Mouse (Mus musculus): ENCODE measurements at regions not wholly inside any gene's neighbourhood (a gene's known extent, or its start where the extent isn't known, plus 50 kb on each side); places are given as distances from the start of the nearest gene placed in this dataset.

DNA sequence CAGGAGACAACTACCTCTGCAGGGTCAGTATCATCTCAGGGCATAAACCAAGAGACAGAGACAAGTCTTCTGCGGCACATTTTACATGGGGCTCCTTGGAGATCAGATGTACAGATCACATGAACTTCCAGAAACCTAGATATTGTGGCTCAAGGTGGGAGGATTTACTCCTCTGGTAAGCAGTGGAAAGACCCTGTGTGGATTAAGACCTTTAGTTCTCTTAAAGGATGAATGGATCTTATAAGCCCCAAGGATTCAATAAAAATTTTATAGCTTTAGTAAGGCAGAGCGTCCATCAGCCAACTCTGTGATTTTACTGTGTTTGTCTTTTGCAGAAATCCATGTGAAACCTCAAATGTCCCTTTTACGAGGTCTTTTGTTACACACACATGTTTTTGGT is 213.8 kb upstream of the Fbxl7 start:
- intact Hi-C loops (cut with DNase I): no loop called here
- no peak for DNase-seq

DNA sequence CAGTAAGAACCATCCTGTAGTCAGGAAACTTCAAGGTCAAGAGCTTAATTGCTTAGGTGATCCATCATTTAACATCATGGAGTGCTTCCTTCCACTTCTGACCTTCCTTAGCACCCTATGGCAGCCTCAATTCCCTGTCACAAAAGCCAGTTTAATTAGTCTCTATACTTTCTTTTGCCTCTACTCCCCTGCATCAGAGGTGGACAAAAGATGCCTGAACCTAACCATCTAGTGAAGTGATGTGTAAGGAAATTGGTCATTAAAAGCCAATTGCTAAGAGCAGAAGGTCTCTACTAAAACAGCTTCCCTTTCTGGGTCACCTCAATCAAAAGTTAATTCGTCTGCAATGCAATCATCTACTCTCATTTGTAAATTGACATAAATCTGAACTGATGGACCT is 234.3 kb upstream of the Fbxl7 start:
- intact Hi-C loops (cut with DNase I): no loop called here
- no peak for DNase-seq

DNA sequence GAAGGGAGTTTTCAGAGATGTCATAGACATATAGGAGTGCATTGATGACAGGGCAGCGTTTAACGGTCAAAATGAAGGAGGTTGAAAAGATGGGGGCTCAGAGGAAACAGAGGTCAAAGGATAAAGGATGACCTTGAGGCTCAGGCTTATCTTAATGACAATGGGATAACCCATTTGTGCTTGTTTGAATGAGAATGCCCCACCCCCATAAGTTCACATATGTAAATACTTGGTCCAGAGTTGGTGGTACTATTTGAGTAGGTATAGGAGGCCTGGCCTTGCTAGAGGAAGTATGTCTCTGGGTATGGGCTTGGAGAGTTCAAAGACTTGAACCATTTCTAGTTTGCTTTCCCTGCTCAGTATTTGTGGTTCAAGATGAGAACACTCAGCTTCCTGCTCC is 237.4 kb upstream of the Fbxl7 start:
- DNase-seq: no peak

DNA sequence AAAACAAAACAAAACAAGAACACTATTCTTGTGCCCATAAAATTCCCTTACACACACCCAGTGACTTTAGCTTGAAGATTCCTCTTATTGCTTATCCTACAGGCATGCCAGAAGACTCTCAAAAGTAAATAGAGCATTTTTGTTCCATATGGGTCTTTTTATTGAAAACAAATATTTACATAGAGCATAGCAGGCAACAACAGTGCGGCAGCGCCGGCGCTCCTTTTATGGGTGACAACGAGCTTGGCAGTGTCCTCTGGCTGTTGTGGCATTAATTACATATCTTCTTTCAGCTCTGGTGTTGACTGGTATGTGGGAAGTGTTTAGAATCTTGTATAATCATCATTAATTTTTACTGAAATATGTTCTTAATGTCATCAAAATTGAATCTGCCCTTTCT is 242.2 kb upstream of the Fbxl7 start:
- intact Hi-C loops (cut with DNase I): no loop called here
- DNase-seq: no peak

More for the DNA sequence above, 237.4 kb upstream of the Fbxl7 start:
- intact Hi-C loops (cut with DNase I): no loop called here

DNA sequence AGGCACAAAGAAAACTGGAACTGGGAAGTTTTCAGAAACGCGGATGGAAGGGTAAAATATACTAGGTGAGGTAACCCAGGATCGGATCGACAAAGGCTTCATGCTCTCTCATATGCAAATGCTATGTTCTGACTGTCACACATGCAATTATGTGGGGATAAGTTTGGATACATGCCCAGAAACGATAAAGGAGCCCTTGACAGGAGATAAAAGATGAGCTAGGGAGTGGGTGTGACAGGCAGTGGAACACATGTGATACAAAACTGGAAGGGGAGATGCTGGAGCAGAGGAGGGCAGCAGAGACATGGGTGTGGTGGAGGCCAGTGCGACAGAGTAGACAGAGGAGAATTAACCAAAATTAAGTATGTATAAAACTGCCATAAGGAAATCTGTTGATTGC is 250.5 kb upstream of the Fbxl7 start:
- intact Hi-C loops (cut with DNase I): no loop called here

DNA sequence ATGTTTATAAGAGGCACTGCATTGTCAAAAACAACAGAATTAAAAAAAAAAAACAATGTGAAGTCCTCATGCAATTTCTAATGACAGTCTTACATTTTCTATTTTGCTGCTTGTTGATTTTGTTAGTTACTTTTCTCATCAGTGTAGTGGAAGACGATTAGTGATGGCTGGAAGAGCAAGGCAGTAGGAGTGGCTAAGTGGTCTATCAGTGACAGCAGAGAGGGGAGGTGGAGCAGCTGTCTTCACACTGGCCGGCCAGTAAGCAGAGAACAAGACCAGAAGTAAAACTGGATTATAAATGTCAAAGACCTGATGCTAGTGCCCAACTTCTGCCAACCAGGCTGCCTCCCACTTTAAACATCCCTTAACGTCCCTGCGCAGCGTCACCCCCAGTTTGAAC is 265.6 kb upstream of the Fbxl7 start:
- intact Hi-C loops (cut with DNase I): no loop called here
- no peak for DNase-seq

More for the DNA sequence above, 250.5 kb upstream of the Fbxl7 start:
- no peak for DNase-seq

DNA sequence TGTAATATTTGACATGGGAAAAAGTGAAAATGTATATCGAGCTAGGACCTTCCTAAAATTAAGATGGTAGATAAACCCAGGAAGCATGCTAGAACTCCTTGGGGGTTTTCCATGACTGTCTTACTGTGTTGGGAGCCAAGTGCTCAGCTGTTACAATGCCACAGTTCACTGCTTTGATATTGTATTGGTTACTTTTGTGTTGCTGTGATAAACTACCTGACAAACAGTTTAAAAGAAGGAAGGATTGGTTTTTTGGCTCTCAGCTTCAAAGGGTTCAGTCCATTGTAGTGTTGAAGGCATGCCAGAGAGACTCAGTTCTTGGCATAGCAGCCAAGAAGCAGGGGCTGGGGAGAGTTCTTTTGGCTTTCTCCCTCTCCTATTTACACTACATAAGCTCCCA is 272.1 kb upstream of the Fbxl7 start:
- intact Hi-C loops (cut with DNase I): no loop called here
- DNase-seq: no peak

DNA sequence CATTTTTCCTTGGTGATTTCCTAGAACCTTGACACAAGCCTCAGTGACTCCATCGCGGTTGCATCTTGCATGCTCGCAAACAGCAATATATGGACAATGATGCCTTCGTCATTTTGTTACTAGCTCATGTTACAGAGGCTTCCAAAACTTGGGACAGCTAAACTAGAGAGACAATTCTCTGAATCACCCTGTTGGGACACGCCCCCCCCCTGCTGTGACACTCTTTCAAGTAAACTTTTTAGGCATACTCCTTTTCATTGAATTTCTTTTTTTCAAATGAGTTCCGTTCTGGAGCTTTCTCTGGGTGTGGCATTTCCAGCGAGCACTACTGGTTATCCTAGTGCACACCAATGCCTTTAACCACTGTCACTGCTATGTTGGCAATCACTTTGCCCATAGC is 274.5 kb upstream of the Fbxl7 start:
- DNase-seq: no peak
- intact Hi-C loops (cut with DNase I): no loop called here

DNA sequence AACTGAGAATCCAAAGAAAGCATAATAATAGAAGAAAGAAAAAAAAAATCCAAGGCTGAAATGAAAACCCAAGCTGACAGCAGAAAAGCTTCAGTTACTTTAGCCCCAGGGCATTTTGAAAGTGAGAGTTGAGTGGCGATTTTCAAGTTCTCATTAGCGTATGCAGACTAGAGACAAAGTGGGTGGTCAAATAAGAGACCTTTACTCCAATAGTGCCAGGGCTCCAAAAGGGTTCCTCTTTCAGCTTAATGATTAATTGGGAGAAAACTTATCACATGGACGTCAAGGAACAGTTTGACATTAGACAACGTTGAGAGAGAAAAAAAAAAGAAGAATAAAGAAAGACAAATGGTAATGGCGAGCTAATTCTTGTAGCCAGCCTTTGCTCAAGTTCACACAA is 278.1 kb upstream of the Fbxl7 start:
- no peak for DNase-seq
- intact Hi-C loops (cut with DNase I): no loop called here

DNA sequence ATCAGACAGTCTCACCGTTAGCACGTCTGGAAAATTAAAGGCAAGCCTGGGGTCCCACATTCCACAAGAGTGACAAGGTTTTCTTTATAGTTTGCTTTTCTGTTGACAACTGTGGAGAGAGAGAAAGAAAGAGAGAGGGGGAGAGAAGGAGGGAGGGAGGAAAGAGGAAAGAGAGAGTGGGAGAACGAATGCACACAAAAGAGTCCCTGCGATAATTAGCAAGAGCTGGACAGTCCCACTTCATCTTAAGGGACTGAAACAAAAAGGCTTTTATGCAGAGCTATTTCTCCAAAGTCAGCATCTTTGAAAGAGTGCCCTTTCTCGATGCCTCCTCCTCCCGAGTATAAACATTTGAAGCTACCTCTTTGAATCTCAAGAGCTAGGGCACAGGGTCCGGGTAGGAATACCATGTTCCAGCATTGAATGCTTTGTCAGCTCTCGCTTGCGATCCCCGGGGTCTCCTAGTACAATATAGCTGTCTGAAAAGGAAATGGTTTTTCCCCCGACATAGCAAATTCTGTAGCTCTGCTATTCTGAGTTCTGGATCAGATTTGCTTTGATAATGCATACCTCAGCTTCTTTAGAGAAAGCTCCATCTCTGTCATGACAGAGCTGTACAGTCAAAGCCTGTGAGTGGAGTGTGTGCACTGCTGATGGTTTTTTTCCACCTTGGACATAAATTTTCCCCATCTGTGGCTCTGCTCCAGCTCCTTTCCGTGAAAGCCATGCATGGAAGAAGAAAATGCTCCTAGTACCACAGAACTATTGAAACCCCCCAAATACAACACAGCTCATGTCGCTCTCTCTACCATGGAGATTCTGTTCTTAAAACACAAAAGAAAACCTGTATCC is 282.9 kb upstream of the Fbxl7 start:
- DNase-seq: no peak
- intact Hi-C loops (cut with DNase I): no loop called here

DNA sequence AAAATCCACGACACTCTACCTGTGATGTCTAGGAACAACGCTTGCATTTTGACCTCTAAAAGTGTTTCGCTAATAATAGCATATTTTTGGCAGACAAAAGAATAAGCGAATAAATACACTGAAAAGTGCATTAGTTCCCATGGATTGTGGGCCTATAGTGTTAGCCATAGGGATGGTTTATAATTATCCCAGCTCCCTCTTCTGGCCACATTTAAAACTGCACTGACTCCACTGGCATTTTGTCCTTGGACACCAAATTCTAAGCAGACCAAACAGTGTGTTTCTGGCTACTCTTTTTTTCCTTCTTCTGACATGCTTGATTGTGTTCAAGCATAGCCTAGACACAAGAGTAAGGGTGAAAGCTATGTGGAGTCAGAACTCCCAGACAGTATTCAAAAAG is 276.8 kb upstream of the Ank start:
- intact Hi-C loops (cut with DNase I): loop anchor here (10.0 kb wide), 2 partner anchors 545 to 1195 kb away; no protein-coding TSS in a partner anchor
- DNase-seq: peak; percentile 53

DNA sequence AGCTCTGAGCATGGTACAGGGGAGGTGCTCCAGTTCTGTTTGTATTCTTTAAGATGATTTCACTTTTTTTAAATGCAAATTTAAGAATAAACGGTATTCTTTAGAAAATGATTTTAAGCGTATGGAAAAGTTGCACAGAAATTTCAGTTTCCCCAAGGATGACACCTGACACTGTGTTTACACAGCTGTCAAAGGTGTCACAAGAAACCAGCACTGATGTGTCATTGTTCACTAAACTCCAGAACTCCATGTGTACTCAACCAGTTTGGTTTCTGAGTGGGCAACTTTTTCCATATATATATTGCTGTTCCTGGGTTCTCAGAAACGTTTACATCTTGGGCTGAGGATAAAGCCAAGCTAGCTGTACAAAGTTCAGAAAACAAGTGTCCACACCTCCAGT is 265.0 kb upstream of the Ank start:
- intact Hi-C loops (cut with DNase I): no loop called here
- no peak for DNase-seq

DNA sequence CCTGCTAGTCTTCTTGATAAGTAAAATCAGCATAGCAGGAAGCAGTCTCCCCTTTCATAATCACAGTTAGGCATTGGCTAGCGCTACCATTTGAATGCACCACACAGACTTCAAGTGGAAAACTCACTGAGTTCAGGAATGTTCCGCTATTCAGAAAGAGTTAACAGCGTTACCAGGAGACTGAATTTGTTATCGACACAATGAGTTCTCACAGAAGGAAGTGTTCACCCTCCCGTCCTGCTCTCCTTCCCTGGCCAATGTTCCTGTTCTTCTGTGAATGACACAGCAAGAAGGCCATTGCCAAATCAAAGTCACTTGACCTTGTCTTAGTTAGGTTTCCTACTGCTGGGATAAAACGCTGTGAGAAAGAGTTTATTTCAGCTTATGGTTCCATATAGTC is 261.6 kb upstream of the Ank start:
- no peak for DNase-seq
- intact Hi-C loops (cut with DNase I): no loop called here

DNA sequence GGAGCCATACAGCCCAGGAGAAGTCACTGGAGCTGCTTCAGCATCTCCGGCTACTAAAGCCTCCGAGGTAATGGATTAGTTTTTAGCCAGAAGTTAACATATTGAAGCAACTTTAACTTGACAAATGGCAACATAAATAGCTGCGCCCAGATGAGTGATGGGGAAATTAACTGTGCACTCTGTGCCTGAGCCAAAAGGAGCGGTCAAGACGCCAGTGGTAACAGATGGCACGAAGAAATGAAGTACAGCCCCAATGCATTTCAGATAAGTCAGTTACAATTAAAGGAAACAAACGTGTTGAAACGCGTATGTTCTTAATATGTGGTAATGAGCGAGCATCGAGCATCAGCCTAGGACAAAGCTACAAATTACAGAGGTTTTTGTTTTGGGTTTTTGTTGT is 259.0 kb upstream of the Ank start:
- DNase-seq: peak; percentile 50
- intact Hi-C loops (cut with DNase I): no loop called here

DNA sequence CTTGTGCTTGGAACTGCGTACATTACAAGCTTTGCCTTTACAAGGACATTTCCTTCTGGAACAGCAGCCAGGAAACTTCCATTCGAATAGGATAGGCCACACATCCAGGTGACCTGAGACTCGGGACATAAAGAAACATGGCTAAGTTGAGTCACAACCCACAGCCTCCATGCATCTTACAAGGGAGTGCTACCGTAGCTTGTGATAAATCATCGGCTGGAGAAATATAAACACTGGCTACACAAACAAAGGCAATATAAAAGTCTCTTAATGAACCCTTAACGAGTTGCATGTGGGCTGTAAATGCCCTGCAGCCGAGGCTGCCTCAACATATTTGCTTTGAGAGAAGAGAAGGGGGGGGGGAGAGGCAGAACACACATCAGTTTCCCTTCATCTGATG is 250.1 kb upstream of the Ank start:
- intact Hi-C loops (cut with DNase I): no loop called here
- no peak for DNase-seq

DNA sequence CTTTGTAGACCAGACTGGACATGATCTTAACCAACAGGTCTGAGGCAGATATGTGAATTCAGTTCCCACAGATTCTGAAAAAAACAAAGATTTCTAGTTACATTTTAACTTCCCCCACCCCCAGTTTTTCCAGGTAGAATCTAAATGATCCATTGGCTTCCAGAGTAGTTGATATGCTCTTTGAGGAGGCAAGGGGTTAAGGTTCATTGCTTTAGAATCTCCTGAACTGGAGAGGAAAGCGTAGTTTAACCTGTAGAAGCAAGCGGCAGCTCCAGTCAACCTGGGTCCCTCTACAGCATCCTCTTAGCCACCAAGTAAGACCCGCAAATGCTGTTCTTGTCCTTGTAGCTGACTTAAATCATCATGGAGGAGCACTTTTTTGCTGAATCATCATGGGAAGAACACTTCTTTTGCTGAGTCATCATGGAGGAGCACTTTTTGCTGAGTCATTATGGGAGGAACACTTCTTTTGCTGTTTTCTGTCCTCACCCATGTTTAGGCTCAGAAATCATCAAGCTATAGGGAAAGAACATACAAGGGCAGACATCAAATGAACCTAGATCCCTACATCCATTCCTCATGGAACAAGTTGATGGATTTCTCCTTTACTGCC is 247.2 kb upstream of the Ank start:
- no peak for DNase-seq

DNA sequence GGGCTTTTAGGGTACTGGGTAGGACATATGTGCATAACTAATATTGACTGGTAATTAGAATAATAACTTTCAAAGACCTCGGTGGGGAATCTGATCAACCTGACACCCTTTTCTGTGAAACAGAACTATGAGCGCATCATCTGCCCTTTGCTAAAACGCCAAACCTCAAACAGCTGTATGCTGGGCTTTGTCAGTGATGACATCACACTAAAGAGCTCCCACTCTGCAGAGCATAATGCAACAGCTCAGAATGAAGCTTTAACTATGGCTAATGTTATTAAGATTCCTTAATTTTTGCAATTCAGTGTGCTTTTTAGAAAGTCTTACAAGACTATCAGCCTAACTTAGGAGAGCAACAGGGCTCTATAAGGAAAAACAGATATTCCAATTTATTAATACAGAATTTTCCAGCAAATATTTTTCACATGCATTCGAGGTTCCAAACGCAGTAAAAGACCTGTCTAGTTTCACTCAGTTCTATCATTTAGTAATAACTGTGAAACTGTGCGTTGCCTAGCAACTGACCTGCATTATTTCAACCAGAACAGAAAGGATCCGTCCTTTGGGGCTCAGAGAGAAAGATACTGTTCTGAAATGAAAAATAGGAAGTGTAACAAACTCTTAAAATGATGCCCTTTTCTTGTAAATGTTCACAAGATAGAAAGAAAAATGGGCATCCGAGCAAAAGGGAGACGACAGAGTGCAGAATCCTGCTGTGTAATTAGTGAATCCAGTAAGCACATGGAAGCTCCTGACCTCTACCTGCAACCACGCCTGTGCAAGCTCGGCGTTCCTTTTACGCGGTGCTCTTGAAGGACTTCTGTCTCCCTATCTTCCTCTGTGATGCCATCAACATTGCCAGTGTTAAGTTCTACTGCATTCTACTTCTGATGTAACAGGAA is 242.6 kb upstream of the Ank start:
- DNase-seq: no peak
- intact Hi-C loops (cut with DNase I): no loop called here

More for the DNA sequence above, 247.2 kb upstream of the Ank start:
- intact Hi-C loops (cut with DNase I): no loop called here

DNA sequence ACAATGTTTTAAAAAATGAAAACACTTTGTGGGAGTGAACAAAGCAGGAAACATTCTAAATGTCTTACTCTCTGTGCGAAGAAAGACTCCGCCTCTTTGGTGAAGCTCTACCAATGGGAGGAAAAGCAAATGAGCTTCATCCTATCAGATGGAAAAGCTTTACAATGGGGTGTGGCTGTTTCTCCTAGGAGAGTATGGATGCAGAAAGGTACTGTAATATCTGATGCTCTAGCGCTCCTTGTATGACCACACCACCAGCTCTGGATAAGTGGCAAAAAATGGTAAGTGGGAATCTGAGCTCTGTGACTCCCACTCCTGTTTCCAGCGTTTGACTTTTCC is 242.0 kb upstream of the Ank start:
- no peak for DNase-seq
- intact Hi-C loops (cut with DNase I): no loop called here

DNA sequence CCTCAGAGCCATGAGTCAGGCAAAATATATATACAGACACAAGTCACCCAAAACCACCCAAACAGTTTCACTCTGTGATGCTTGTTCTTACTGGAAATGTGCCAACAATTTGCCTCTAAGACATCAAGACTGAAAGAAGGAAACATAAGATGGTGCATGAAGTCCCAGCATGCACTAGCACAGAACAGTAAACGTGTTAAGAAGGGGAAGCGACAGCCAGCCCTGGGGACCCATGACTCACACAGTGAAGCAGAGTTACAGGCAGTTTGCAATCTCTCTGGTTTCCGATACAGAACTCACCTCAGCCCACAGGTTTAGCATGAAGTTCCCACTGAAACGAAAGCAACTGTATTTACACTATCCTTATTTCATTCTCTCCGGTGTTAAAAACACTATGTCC is 233.7 kb upstream of the Ank start:
- no peak for DNase-seq
- intact Hi-C loops (cut with DNase I): loop anchor here (5.0 to 10.0 kb wide), 2 partner anchors 611 to 1238 kb away; no protein-coding TSS in a partner anchor

DNA sequence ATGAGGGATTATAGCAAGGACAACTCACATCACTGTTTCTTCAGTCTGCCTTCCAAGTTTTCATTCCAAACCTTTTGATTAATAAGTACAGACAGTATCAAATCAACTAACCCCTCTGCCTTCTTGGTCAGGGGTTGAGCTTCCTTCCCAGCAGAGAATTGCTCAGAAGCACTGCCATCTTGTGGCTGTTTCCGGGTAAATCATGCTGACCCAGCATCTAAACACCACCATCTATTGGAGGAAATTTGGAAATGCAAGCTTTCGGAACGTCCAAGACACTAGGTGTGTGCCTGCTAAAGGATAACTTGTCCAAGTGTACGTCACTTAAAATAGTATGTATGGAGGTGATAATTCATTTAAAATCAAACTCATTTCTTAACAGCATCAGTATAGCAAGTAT is 231.7 kb upstream of the Ank start:
- DNase-seq: peak; percentile 67
- intact Hi-C loops (cut with DNase I): loop anchor here (5.0 to 10.0 kb wide), 2 partner anchors 612 to 1240 kb away; no protein-coding TSS in a partner anchor

DNA sequence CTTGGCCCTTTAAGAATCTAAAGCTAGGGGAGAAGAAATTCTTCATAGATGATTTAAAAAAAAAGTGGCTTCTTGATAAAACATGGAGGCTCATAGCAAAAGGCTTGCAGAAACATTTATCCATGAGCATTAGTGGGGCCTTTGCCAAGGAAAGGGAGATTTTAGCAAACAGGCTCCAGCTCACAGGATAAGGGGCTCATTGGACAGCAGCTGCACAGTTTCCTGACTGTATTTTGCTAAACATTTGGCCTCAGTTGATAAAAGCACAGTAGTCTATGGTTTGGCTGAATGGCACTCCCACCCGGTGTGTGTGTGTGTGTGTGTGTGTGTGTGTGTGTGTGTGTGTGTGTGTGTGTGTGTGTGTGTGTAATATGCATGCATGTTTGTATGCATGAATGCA is 228.2 kb upstream of the Ank start:
- DNase-seq: no peak
- intact Hi-C loops (cut with DNase I): loop anchor here (10.0 kb wide), 1 partner anchor 1244 kb away; no protein-coding TSS in a partner anchor
